Mouse (Mus musculus): ENCODE results near the gene Olfr406.

Gene Olfr406

DNA sequence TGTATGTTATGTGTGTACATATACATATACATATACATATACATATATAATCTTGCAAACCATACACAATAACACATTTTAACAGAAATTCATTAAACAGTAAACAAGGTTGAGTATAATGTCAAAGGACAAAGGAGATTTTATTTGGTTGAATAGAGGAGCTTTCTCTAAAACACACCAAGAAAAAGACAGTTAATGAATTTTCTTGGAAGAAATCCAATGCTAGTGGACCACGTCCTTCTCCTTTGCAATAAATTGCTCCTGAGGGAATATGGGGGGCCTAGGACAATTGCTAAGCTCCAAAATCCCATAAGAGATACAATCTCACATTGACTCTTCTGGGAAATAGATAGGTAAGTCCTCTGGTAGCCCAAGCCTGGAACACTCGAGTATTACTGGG is at the start of gene Olfr406:
Gene Olfr406 (plus strand): TSS at position 301 of the 400 bp plus-strand sequence.
- no peak for DNase-seq (ENCODE audit: low read depth in 2 of 2, low spot score in 2 of 2)

DNA sequence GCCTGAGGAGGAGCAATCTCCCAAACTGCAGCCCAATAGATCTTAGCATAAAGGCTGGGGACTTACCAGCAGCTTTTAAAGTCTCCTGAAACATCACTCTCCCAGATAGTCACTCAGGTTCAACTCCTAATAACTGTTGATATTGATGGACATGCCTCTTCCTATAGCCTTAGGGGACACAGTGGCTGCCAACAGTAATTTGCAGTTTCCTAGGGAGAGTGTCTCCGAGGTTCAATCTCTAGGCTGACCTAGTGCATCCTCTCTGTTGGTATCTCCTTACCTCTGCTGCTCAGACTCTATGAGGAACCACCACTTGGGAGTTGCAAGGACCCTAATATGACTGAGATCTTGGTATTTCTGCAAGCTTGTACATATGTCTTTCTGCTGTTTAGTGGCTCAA is 48.3 kb upstream of the Olfr406 start, which contains the start of gene Olfr43:
Gene Olfr43 (minus strand): TSS at position 101 of the 400 bp plus-strand sequence.
- DNase-seq (ENCODE audit: low read depth in 2 of 2, low spot score in 2 of 2), result no peak

DNA sequence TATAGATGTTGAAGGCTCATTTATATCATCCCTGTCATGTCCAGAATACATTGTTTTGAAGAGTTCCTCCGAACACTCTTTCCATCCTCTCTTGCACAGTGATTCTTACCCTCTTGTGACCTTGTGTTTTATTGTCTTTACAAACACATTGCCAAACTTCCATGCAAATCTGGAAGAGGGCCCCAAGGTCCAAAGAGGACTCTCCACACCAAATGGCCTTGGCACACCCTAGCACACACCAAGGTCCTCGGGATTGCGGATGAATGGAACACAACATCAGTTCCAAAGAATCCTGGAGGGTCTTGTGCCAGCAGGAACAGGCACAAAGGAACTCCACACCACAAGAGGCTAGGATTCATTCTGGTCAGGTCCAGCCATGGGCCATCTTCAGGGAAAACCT is 18.4 kb upstream of the Olfr406 start:
- no peak for DNase-seq (ENCODE audit: low read depth in 2 of 2, low spot score in 2 of 2)

DNA sequence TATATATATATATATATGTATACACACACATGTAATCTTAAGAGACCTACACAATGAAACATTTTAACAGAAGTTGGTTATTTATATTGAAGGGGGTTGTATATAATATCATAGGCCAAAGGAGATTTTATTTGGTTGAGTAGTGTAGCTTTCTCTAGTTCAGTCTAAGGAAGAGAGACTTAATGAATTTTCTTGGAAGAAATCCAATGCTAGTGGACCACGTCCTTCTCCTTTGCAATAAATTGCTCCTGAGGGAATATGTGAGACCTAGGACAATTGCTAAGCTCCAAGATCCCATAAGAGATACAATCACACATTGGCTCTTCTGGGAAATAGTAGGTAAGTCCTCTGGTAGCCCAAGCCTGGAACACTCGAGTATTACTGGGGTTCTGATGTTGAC is 23.8 kb downstream of the Olfr406 start, which contains the start of gene Olfr59:
Gene Olfr59 (plus strand): TSS at position 301 of the 400 bp plus-strand sequence.
- no peak for DNase-seq (ENCODE audit: low read depth in 2 of 2, low spot score in 2 of 2)

DNA sequence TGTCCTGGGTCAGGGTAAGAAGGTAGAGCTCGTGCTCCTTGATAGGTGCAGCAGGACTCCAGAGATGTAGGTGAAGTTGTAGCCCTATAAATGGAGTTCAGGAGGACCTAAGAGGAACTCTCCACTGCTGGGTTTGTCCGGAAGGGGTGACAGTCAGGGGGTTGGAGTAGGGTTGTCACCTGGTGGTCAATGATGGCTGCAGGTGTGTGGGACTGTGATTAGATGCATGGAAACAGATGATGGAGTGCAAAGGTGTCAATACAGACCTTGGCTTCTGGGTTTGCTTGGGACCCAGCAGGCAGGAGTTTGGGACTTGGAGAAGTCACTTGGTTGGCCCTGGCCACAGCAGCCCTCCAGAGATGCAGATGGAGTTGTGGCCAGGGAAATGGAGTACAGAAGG is 27.6 kb downstream of the Olfr406 start:
- DNase-seq (ENCODE audit: low read depth in 2 of 2, low spot score in 2 of 2), result no peak
